Comparison of ENCODE assay signal across 9 mouse cellular contexts in the genomic region with DNA sequence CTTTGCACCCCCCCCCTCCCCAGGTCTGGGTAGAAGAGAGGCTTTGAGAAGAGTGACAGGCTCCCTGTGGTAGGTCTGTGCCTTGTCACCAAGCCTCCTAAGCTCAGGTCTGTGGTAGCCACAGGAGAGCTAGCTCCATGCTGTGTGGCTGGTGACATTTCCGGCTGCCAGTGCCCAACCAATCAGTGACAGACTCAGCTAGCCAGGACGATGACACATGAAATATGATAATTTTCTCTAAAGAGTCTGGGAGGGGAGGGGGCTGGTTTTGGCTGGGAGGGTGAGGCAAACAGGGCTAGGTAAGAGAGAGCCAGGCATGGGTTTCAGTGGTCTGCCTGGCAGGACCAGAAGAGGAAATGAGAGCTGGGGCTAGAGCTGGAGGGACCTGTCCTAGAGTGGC.
DNase-seq lines count a peak whose midpoint lies in the region; ATAC-seq lines count a peak whose summit lies in the region.
"Had no signal": no experiment of that assay in that cellular context is flagged by ENCODE, and none has a peak within 500 bp of the region (broad histone marks: within the 10 kb centered on the region; RNA-seq: fewer than 3 reads in every experiment).

No protein-coding gene starts in this region.

- H3K9ac ChIP-seq in forebrain, embryonic 14.5 days (ENCODE audit: low read length) = no peak overlapping the region
- H3K9ac ChIP-seq: heart, embryonic 13.5 days had no signal

- H3K36me3 ChIP-seq in forebrain, embryonic 14.5 days (ENCODE audit: control insufficient read depth, insufficient read depth, low read length) = no peaks in the 10 kb centered on the region
- H3K36me3 ChIP-seq: heart, embryonic 13.5 days had no signal

- peaks cover 28% of the 10 kb centered on the region for H3K4me1 ChIP-seq in forebrain, embryonic 14.5 days (ENCODE audit: control insufficient read depth, insufficient read depth, low read length)

- peak; percentile 32; the same call in 1 of the 2 replicates for ATAC-seq in forebrain, embryonic 14.5 days

- H3K27ac ChIP-seq in forebrain, embryonic 14.5 days (ENCODE audit: low read depth, low read length) = no peak overlapping the region
- H3K27ac ChIP-seq: heart, embryonic 13.5 days had no signal

- H3K27me3 ChIP-seq in forebrain, embryonic 14.5 days (replicated peaks; ENCODE audit: control insufficient read depth, insufficient read depth, low read length) = no peaks in the 10 kb centered on the region

- H3K9me3 ChIP-seq in forebrain, embryonic 14.5 days (replicated peaks; ENCODE audit: control insufficient read depth, low read length) = no peaks in the 10 kb centered on the region
- H3K9me3 ChIP-seq: heart, embryonic 13.5 days had no signal

- DNase-seq in kidney, postnatal 10 days = peak; percentile 22
- DNase-seq in kidney, postnatal 25 days = no peak
- DNase-seq in brain, adult 2 months (ENCODE audit: low read depth, low spot score) = peak; percentile 93
- DNase-seq in forebrain, embryonic 14.5 days (ENCODE audit: low spot score) = peak; percentile 22
- DNase-seq in left cerebral cortex, postnatal 10 days (ENCODE audit: extremely low spot score in 1 of 2, low spot score in 2 of 2) = peak; percentile 40 to 49
- DNase-seq in retina, postnatal 1 day = peak; percentile 54
- DNase-seq in spleen, postnatal 4 days (ENCODE audit: low spot score in 2 of 2) = no peak
- no peak for DNase-seq in kidney, postnatal 4 days

- H3K4me3 ChIP-seq in forebrain, embryonic 14.5 days (ENCODE audit: low read depth, low read length) = no peak overlapping the region
- H3K4me3 ChIP-seq: heart, embryonic 13.5 days had no signal

- intact Hi-C loops in left cerebral cortex, postnatal 10 days (cut with DNase I) = loop anchor here (5.0 to 10.0 kb wide), 3 partner anchors 75 to 292 kb away; no protein-coding TSS in a partner anchor

- WGBS in forebrain, embryonic 14.5 days = 15% methylated on average over 2 of the region's 2 CpGs

- H3K4me2 ChIP-seq in forebrain, embryonic 14.5 days (ENCODE audit: low read length) = no peak overlapping the region
- H3K4me2 ChIP-seq: heart, embryonic 13.5 days had no signal

Comparison
In these comparisons a context has a peak if more than half of its experiments do, and no peak if none do; other contexts are left out.
1. DNase-seq: peak in kidney, postnatal 10 days (single experiment), brain, adult 2 months (single experiment), forebrain, embryonic 14.5 days (single experiment), left cerebral cortex, postnatal 10 days (2 of 2) and retina, postnatal 1 day (single experiment); none in kidney, postnatal 25 days (0 of 2), spleen, postnatal 4 days (0 of 2) and kidney, postnatal 4 days (0 of 2).